Mouse (Mus musculus) c-Kit-negative CD71-positive TER-119-positive erythroid progenitor cells, embryonic 14.5 days (primary cell): ENCODE data around the gene Wdr37.

Experiments used
- DNase-seq: peaks from one replicate; pipeline ENCODE4 v3.0.0-alpha.2; 2013; ENCODE audit warnings: low read depth, low spot score

Gene Wdr37

DNA sequence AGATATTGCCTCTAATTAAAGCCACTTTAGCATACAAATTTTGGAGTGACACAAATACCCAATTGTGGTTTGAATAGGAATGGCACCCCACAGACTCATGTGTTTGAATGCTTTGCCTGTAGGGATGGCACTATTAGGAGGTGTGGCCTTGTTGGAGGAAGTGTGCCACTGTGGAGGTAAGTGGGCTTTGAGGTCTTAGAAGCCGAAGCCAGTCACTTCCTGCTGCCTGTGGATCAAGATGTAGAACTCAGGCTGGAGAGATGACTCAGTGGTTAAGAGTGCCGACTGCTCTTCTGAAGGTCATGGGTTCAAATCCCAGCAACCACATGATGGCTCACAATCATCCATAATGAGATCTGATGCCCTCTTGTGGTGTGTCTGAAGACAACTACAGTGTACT, 30.8 kb downstream of the Wdr37 start:
- no peak for DNase-seq

DNA sequence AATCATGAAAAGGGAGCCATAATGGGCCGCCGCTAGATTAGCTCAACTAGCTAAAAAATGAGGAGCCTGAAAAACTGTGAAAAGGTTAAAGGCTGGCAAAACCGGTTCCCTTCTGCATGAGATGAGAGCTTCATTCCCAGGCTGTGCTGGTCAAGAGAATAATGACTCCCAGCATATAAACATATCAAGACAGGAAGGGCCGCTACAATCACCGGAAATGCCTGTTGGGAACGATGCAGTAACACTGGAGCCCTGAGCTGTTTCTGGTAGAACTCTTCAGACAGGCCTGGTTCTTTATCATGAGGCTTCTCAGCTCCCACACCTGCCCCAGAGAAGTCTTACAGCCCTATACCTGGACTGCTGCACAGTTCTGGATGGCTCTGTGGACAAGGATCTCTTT, 31.8 kb downstream of the Wdr37 start:
- DNase-seq, result no peak

DNA sequence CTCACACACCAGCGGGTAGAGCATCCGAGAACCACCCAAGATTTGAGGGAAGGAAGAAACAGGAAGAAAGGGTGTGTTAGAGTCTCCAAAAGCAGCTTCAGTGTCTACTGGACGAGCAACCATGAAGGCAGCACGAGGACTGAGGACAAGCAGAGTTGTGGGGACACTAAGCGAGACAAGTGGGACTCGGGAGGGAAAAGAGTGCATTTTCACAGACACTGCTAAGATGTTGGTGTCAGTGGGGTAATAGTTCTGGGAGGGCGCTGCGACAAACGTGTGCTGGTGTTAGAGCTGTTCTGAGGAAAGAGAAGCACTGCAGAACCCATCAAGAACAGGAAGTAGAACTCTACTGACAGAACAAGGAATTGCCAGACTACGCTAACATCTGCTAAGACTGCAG, 32.6 kb downstream of the Wdr37 start:
- no peak for DNase-seq

DNA sequence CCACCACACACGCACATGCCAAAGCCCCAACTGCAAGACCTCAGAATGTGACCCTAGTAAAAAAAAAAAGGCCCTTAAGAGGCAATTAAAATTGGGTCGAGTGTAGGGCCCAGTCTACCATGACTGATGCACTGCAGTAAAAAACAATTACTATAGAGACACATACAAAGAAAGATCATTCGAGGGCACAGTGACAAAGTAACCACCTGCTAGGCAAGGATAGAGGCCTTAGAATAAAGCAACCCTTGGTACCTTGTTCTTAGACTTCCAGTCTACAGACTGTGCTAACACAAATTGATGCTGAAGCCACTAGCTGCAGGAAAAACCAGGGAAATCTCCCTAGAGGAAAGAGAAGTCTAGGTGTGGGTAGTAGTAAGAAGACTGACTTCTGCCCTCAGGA, 33.3 kb downstream of the Wdr37 start:
- no peak for DNase-seq

DNA sequence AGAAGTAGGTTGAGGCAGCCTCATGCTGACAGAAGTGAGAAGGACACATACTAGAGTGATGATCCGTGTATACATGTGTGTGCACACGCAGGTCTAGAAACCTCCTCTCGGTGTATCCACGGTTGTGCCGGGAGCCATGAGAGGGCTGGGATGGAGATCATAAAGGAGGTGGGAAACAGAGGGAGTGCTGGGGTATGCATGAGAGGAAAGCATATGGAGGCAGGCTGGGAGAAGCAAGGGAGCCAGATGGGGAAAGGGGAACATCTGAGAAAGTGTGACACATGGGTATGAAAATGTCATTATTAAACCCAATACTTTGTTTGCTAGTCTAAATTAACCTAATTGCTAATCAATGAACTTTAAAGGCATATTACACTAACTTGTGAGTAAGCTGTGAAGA, 37.1 kb downstream of the Wdr37 start:
- no peak for DNase-seq

DNA sequence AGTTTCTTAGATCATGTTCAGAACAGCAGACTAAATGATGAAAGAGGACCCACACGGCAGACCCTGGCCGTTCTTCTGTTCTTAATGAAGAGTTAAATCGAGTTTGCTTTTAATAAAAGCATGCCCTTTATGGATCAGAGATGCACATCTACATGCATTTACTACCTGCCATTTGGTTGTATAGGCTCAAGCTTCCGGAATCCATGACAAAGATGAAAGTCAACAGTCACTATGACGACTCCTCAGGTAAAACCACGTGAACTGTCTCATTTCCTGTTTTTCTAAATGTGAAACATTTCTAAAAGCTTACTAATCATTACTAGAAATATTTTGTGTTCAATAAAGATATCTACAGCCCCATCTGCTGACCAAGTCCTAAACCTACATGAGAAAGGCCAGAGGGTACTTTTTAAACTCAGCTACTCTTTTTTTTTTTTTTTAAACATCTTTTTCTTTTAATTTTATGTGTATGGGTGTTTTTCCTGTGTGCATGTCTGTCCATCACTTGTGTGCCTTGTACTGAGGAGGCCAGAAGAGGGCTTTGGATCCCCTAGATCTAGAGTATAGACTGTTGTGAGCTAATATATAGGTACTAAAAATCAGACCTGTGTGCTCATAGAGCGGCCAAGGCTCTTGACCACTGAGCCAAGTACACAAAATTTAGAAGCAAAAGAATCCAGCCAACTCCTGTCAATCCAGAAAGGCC, 40.0 kb downstream of the Wdr37 start:
- DNase-seq, result no peak

DNA sequence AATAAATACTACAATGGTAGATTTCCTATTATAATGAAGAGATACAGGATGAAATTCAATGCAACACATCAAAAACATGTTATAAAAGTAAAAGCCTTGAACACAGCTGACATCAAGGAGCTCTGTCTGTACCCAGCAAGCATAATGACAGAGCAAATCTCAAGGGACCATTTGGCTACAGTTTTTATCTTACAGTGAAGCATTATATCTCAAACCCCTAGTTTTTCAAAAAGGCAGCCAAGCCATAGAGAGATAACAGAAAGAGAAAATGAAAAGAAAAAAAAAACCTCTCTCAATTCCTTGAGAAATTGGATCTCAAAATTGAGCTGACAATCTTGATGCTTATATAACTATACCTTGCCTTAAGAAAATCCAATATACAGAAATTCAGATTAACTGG, 41.0 kb downstream of the Wdr37 start:
- DNase-seq, result no peak

DNA sequence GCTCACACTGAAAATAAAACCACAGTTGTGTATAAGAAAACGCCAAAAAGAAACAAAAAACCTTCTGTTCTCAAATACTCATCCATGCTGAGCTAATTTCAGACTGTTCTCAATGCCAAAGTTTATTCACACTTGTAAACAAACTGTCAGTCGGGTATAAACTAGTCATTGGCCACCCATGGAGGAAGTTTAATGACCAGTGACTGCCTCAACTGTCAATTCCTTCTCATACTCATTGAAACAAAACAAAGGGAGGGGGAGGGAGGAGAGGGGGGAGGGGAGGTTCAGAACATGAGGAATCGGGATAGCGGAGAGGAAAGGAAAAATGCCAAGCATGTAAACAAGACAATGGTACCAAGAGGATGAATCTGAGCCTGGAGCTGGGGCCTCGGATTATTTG, 41.9 kb downstream of the Wdr37 start:
- no peak for DNase-seq

DNA sequence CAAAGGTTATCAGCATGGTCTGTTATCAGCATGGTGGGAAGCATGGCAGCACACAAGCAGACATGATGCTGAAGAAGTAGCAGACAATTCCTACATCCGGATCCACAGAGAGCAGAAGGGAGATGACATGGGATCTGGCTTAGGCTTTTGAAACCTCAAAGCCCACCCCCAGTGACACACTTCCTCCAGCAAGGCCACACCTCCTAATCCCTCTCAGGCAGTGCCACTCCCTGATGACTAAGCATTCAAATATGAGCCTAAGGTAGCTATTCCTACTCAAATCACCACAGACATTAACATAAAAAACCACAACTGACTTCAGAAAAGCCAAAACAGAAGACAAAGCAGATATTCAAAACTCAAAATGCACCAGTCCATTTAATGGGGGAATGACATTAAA, 42.8 kb downstream of the Wdr37 start:
- DNase-seq, result no peak

DNA sequence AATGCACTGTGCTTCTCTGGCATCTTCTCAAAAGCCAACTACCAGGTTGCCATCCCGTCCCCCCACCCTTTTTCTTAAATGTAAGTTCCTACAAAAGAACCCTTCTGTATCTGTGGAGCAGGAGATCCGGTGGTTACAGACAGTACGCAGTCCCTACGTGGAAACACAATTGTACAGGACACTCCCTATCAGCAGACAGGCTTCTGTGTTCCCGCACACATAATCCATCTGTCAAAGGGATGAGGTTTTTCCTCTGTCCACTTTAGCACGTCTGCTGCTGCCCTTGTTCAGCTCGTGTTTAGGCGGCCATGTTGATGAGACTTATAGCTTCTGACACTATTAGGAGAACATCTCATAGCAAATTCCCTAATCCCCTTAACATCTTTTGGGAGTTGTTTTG, 48.2 kb downstream of the Wdr37 start:
- DNase-seq, result no peak

DNA sequence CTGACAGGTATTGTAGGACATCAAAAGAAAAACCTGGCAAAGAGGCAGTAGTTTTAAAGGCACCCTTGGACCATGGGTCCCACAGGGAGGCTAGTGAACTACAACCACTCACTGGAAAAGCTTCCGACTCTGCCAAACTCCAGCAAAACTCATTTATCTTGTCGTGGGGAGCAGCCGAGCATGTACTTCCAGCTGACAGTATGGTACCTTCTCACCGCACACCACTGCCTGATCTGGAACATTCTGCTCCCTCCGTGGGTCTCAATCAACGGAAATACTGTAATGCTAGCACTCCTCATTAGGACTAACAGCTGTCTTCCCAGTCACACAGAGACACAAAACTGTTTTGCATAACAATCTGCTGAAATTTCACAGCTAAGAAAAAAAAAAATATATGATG, 48.6 kb downstream of the Wdr37 start:
- DNase-seq, result no peak

DNA sequence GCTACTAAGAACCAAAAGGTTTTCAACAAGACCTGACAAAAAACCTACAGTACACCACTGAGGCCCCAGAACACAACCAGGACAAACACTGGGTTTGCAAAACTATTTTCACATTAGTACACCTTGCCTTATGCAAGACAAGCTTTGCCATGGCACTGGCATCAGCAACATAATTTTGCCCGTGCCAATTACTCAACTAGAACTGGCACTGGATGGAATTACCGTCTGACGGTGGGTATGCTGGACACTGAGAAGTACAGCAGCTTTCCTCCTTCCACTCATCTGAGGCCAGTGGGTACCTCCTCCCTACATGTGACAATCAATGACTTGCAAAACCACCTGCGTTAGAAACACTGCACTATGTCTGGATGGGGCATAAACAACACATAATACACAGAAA, 49.5 kb downstream of the Wdr37 start:
- no peak for DNase-seq

DNA sequence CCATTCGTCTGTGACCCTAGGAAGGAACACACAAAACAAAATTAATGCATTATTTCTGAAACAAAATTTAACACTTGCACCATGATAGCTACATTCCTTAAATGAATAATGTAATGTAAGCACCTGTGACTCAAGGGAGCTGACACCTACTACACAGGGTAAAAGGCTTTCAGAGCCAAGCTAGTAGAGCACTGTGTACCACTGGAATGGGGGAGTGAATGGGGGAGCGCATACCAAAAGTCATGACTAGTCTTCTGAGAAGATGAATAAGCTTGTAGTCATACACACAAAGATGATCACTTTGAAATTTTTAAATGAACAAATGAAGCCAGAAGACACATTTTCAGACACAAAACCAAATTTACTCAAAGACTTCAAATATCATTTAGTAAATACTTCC, 65.8 kb downstream of the Wdr37 start:
- DNase-seq, result no peak

DNA sequence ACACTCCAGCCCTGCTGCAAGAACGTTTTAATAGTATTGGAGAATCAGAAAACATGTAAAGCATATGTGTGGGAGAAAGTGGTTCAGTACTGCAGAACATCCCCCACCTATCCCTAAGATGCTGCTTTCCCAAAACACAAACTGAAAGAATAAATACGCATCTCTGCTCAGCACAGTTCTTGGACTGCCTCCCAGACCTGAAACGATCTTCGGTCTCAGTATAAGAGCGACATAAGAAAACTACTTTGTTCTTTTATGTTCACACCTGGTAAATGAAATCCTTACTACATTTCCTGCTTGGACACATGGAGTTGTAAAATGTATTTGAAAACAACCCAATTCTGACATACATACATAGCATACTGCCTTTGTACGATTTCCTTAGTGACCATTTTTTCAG, 71.1 kb downstream of the Wdr37 start:
- no peak for DNase-seq

DNA sequence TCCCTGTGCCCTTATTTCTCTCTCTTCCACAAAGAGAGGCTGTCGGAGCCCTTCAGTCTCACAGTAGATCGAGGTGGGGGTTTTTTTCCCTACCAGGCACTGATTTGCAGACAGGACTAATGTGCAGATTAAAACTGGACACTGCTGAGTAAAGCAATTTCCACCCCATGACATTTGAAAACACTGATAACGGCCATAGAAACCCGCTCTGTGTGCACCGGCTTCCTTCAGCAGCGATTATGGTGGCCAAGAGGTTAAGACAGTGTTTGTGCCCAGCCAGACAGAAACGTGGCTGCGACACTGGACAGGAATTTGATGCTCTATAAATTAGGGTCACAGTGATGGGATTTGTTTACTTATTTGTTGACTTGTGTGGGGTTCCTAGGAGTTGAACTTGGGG, 78.5 kb downstream of the Wdr37 start:
- DNase-seq, result no peak

DNA sequence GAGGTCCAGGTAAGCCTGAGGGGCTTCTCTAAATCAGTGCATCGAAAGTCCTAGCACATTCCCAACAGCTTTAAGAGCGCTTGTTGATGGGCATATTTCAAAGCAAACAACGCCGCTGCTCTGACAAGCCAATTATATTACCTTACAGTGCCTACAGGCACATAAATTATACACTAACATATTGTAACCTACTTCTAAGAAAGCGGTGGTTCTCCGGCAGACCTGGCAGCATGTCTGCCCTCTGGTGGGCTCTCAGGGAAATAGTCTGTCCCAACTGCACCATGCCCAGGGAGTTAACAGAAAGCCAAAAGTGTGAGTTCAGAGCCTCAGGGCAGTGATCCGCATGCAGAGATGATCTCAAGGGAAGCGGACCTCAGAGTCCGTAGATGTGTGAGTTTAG, 86.5 kb downstream of the Wdr37 start:
- no peak for DNase-seq

DNA sequence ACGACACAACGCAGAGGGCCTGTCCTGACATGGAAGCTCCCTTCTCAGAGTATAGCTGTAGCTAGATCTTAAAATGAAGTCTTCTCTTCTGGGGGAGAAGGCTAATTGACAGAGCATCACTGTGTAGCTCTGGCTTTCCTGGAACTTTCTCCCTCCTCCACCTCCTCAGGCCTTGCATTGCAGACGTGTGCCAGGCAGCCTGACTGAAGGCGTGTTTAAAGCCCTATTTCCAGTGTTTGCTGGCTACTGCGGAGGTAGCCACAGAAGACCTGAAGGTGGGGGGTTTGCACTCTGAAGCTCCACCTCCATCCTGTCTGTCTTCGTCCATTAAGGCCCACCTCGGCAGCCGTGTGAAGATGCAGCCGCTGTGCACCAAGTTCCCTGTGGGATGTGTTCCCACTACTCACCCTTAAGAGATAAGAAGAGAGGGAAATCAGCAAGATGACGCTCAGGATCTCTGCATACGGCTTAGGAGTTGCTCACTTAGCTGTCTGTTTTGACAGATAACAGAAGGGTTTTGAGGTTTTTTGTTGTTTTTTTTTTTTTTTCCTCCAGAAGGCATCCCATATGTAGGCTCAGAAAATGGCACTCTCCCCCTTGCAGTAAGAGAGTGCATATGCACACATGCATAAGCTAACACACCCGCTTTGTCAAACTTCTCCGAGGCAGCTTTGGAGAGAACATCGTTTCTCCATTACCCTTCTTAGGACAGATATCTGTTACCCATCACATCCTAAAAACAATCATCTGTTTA, 87.2 kb downstream of the Wdr37 start:
- DNase-seq, result no peak

DNA sequence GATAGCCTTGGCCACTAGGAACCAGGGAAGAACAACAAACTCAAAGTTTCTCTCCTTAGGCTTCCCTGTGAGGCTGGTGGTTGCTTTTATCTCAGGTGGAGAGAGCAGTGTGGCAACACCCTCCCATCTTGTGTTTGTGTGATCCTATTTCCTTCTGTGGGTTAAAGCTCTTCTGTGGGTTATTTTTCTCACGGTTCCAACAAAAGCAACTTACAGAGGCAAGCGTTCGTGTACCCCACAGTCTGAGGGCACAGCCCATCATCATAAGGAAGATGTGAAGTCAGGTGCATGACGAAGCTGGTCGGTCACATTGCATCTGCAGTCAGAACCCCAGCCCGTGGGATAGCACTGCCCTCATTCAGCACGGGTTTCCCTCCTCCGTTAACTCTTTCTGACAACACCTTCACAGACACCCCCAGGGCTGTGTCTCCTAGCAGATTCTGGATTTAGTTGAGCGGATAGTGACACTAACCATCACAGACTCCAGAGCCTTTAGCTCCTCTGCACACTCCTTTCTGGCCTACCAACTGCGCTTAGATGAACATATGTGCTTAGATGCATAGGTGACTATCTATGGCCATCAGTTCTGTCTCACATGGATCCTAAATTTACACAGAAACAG, 87.9 kb downstream of the Wdr37 start:
- no peak for DNase-seq

DNA sequence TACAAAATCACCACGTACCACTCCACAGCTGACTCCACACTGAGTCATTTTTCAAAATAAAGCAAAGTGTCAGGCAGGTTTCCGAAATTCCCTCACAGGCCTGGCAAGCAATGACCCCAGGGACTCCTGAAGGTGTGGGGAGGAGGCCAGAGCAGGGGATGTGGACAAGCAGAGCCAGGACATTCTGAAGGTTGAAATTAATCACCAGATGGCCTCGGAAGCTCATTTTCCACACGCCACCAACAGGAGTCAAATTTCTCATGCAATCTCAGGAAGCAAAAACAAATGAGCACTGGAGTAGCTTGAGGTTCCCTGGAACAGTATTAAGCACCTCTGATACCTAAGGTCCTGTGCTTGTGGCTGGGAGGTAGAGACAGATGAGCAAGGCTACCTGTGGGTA, 89.1 kb downstream of the Wdr37 start:
- DNase-seq, result no peak

DNA sequence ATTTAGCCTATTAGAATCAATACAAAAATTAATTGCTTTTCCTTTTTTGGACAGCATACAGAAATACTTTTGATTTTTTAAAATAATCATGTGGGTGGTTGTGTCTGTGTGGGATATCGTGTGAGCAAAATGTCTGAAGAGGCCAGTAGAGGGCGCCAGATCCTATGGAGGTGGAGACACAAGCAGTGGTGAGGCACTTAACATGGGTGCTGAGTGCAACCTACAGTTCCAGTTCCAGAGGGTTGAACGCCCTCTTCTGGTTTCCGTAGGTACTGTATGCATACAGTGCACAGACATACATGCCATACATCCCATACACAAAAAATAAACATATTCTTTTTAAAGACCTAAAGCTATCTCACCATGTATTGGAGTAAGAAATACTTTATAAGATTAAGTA, 91.3 kb downstream of the Wdr37 start:
- peak; percentile 49 for DNase-seq

DNA sequence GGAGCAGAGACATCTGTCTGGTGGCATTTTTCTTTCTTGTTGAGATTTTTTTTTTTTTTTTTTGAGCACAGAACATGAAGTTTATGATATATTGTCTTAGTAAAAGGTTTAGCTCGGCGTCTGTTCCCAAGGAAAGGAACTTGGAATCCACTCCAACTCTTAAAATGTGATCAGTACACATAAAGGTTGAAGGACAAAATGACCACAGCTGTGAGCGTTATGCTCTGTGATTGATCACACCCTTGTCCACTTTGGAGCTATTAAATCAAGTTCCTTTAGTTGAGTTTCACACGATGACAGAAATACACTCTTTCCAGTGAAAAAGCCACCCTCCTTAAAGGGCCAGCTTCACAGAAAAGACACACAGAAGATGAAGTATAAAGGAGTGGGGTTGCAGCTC, 101.1 kb downstream of the Wdr37 start:
- DNase-seq, result no peak

DNA sequence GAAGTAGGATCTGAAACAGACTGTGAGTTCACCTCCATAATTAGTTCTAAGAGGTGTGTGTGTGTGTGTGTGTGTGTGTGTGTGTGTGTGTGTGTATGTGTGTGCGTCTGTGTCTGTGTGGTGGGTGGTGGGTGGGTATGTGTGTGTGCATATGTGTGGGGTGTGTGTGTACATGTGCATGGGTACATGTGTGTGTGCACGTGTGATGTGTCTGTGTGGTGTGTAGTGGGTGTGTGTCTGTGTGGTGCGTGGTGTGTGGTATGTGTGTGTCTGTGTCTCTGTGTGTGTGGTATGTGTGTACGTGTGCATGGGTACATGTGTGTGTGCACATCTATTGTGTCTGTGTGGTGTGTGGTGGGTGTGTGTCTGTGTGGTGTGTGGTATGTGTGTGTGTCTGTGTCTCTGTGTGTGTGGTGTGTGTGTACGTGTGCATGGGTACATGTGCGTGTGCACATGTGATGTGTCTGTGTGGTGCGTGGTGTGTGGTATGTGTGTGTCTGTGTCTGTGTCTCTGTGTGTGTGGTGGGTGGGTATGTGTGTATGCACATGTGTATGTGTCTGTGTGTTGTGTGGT, 102.0 kb downstream of the Wdr37 start:
- DNase-seq, result no peak

DNA sequence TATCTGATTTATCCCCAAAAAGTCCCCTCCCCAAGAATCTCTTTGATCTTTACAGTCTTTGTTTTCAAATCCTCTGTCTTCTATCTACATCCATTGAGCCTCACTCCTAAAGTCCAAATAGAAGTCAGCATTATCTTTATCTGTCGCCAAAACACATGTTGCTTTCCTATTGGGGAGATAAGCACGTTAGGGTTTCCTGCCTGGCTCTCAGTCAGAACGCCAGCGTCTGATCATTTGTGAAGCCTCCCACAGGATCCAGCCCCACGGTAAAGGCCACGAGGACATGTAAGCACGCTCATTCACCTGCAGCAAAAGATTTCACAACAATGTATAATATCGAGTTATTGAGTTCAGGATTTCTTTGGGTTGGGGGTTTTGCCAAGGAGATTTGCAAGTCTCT, 110.8 kb downstream of the Wdr37 start:
- DNase-seq, result no peak
